Mouse (Mus musculus) heart, adult 8-10 months (tissue): ENCODE results near the gene Sugp2. TPM values are rescaled to one million over a fixed set of nuclear protein-coding genes. Genes with fewer than 3 reads are reported as not detected.

Experiments used
- DNase-seq: peaks from one replicate; pipeline ENCODE4 v3.0.0; 2022; ENCODE audit warnings: low spot score
- total RNA-seq, 4 experiments: library from RNA; stranded (reverse); gene quantifications; 2 replicates each; pipeline ENCODE4 v1.2.4; 2022

Gene Sugp2
- total RNA-seq, 4 experiments from 2014 or later, result 39.4 to 47.4 (median 41.7) TPM

DNA sequence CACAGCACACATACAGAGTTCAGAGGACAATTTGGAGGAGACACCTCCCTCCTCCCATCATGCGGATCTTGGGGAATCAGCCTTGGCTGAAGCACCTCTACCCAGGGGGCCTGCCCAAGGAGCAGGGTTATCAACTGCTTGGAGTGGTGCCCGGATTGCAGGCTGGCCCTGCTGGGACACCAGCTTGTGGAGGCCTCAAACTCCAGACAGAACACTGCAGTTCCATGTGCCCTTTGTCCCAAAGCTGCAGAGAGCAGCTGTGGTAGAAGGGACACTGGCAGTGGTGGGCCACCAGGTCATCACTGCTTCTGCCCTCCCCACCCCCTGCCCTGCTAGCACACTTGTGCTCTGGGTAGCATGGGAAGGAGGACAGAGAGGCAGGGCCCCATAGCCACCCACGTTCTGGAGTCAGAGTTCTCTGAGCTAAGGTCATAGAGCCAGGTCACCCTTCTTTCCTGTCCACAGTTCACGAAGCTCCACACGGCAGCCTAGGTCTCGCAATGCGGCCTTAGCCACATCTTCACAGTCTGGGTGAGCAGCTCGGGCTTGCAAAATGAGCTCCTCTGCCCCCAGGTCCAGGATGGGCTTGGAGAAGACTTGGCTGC is 13.7 kb upstream of the Sugp2 start:
- DNase-seq, result no peak

GRCm38 (mm10) chr8:70220911-70221310 is 13.1 kb upstream of the Sugp2 start:
- no peak for DNase-seq

DNA sequence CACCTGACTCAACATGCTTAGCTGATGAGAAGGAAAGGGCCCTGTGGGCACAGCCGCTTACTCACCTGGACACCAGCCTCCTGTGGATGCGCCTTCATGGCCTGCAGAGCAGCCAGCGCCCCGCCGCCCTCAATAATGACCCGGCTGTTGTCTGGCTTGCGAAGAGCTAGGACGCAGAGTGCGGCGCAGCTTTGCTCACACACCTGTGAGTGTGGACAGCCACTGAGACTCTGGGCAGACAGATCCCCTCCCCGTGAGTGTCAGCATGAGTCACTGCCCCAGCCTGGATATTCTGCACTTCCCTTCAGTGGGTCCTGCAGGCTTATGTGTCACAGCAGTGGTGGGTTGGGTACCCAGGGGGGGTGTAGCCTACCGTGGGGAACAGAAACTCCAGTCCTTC is 12.0 kb upstream of the Sugp2 start:
- DNase-seq, result no peak

DNA sequence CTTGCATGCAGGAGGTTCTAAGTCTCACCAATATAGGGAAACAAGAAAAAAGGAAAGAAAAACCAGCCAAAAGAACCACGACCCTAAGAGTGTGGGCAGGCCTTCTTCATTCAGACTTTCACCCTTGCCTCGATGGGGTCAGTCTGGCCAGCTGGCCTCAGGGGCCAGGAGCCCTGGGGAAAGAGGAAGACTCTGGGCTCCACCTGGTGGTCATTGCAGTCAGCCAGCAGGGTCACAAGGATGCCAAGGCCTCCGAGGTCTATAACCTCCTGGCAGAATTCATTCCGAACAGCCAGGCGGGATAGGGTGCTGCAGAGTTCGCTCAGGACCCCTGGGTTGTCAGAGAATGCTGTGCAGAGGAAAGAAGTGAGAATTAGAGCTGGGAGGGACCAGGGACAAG is 10.7 kb upstream of the Sugp2 start:
- no peak for DNase-seq

DNA sequence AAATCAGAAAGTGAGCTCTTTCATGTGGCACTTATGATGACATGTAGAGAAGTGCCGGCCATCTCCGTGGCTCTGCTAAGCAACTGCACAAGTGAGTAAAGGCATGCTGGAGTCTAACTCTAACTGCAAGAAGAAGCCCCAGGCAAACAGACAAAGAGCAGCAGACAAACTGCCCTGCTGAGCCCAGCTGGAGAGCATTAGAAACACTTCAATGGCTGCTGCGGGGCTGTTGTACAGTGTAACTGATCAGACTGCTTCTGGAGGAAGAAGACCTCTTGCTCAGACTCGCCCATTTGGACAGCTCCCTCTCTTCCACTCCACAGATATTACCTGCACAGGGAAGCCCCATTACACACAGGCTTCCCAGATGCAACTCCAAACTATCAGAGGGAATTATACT is 6.0 kb upstream of the Sugp2 start:
- DNase-seq, result no peak

- DNase-seq, result no peak
Measured at GRCm38 (mm10) chr8:70230837-70231236, 3.2 kb upstream of the Sugp2 start.

GRCm38 (mm10) chr8:70233606-70234005 is 420 bp upstream of the Sugp2 start:
- DNase-seq, result no peak

GRCm38 (mm10) chr8:70234781-70235128 is 729 bp downstream of the Sugp2 start:
- DNase-seq, result no peak

GRCm38 (mm10) chr8:70237842-70238241 is 3.8 kb downstream of the Sugp2 start:
- DNase-seq, result no peak

DNA sequence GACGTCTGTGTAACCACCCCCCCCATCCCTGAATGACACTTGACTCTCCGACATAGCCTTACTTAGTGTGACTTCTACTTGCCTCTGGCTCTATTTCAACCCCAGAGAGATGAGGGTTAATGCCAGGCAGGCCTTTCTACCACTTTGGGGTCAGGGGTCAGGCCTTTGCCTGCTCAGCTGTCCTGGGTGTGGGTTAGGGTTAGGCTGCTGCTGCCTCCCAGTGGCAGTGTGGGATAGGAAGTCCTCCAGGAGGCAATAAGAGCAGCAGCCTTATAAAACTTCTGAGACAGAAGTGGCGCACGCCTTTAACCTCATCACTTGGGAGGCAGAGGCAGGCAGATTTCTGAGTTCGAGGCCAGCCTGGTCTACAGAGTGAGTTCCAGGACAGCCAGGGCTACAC is 6.6 kb downstream of the Sugp2 start:
- no peak for DNase-seq

DNA sequence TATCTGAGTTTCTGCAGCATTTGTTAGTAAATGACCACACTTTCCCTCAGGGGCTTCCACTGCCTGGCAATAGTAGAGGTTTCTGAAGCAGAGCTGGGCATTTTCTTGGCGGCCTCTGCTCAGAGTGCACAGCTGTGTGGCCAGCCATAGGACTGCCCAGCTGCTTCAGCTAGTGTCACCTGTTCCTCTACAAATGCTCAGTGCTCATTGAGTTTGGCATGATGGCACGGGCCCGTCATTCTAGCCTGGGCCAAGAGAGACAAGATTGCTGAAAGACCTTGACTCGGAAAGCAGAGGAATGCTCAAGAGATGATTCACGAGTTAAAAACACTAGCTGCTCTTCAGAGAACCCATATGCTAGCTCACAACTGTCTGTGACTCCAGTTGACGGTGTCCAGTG is 12.6 kb downstream of the Sugp2 start:
- no peak for DNase-seq

GRCm38 (mm10) chr8:70247841-70248240 is 13.8 kb downstream of the Sugp2 start:
- DNase-seq, result no peak

GRCm38 (mm10) chr8:70254628-70255027 is 20.6 kb downstream of the Sugp2 start:
- no peak for DNase-seq

DNA sequence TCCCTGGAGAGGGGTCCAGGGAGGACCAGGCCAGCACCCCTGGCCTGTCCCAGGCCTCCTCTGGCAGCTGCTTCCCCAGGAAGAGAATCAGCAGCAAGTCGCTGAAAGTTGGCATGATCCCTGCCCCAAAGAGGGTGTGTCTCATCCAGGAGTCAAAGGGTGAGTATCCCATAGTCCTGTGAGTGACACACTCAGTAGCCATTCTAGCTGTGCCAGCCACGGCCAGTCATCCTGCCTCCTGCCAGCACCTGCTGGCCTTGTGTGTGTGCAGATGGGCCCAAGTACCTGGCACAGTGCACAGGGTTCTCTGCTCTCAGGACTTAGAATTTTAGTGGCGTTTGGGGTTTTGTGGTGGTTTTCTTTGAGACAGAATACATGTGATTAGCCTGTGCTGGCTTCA is 23.4 kb downstream of the Sugp2 start:
- DNase-seq, result no peak

- peak; percentile 23 for DNase-seq
Measured at GRCm38 (mm10) chr8:70258600-70258999, 24.6 kb downstream of the Sugp2 start.

DNA sequence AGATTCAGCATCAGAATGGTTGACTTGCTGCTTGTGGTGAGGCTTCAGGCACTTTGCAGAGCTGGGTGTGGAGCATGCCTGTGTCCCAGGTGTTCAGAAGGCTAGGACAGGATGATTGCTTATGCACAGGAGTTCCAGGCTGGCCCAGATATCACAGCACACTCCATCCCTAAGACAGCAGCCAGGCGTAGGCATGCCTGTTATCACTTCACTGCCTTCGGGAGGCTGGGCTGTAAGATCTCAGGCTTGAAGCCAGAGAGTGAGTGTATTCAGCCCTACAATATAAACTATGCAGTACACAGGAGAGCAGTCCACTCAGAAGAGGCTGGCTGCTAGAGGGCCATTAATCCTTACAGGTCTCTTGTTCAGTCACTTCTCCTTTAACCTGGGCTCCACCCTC is 25.0 kb downstream of the Sugp2 start:
- no peak for DNase-seq

DNA sequence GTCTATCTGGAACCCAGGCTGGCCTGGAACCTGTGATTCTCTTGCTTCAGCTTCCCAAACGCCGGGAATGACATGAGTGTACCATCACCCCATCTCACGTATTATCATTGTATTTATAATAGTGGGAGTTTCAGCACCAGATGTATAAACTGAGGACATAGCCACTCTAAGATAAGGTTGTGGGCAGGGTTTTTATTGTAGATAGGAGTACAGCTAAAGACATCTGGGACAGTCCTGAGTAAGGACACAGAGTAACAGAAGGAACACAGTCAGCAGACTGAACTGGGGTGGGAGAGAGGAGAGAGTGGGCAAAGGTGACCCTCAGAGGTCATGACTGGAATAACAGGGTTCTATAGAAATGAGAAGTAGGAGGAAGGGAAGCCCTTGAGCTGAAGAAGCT is 33.6 kb downstream of the Sugp2 start:
- no peak for DNase-seq

DNA sequence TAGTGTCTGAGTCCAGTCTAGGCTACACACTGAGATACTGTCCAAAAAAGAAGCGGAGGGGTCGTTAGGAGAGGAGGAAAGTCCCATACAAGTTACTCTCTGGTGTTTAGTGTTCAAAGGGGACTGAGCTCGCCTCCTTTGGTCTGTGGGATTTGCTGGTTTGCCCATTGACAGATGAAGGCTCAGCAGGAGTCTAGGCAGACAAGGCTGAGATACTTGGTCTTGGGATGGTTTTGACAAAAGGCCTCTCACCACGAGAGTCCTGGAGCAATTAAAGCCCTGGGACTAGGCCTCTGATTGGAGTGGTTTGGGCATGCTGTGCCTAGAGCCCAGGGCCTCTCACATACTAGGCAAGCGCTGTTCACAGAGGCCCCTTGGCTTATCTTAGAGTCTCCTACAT is 34.3 kb downstream of the Sugp2 start:
- DNase-seq, result no peak

- DNase-seq, result no peak
Measured at GRCm38 (mm10) chr8:70268799-70269565, 35.0 kb downstream of the Sugp2 start.

DNA sequence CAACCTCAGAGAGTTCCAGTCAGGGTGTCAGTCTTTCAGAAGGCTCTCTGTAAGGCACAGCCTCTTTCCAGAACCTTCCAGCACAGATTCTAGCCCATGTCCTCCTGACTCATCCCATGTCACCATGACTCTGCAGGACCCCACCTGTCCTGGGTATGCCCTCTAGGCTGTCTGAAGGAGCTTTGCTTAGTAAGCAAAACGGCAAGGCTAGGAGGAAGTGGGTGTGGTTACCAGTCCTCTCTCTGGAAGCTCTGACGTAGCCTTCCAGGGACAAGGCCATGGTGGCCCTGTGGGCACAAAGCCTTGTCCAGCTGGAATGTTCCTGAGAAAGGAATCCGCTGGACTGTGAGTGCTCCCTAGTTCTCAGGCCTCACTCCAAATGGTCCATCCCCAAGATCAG is 38.9 kb downstream of the Sugp2 start:
- peak; percentile 37 for DNase-seq

GRCm38 (mm10) chr8:70274350-70274749 is 40.3 kb downstream of the Sugp2 start:
- DNase-seq, result no peak

DNA sequence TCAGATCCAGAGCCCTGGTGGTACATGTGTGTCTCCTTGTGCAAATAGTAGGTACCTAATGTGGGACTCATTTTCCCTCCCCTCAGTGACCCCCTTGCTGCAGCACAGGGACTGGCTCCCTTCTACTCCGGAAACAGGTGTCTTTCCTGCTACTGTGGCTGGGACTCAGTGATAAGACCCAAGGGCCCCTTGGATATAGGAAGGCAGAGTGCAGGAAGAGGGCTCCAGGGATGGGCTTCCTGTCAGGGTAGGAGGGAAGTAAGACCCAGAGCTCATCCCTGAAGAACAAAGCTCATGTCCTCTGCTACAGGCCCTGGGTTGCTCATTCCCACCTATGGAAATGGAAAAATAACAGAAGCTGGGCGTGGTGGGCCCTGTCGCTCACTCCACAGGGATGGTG is 42.5 kb downstream of the Sugp2 start:
- peak; percentile 33 for DNase-seq

DNA sequence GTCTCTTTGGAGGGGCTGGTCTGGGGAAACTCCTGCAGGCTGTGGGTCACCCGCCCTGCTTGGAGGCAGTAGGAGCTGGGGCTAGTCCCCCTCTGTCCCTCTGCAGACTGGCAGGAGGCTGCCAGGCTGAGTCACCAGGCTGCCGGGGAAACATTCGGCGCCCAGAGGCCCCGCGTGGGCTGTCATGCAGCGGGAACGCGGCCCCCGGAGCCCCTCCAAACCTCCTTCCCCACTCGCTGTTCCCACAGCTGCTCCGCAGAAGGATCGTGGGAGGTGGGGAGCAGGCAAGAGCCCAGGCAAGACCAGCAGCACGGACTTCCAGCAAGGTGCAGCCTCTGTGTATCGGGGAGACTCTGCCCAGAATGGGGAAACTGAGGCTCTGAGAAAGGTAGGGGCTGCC is 44.1 kb downstream of the Sugp2 start:
- no peak for DNase-seq

- no peak for DNase-seq
Measured at GRCm38 (mm10) chr8:70279266-70279665, 45.2 kb downstream of the Sugp2 start.
